Mouse (Mus musculus) cerebellum, adult 11-12 months (tissue): ENCODE data around the gene Gpr33.

ENCODE experiments used
- DNase-seq: peaks from one replicate; pipeline ENCODE4 v3.0.0; 2022

Gpr33 gene

DNA sequence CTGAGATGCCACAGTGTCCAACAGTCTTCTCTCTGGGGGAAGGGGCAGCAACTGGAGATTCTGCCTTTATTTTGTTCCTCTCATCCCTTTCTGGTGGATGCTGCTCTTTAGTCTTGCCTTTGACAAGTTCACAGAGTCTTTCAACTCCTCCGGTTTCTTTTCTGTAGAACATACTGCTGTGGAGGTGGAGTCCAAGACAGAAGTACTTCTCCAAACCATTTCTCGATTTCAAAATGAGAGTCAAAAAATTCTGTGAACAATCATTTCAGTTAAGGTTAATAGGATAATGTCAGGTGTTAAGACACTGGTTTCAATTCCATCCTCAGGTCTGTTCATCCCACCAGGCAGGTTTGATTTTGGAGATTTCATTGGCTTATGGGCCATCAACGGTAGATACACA is at the start of gene Gpr33:
Gene Gpr33 (minus strand): TSS at position 101 of the 400 bp plus-strand sequence.
- no peak for DNase-seq

DNA sequence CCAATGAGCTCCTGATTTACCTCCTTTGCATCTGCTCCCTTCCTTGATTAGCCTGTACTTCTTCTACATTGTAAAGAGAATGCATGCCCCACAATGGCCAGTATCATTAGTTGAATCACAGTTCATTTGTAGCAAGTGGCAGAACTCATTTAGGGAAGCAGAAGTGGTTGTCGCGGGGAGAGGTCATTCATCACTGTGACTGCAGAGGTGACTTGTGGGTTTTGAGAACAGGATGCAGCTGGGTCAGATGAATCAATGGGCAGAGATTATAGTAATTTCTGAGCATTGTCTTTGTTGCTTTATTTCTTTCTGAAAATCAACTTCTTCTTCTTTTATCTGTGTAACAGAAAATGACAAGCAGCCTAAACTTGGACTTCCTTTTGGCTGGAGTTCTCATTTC is 21.5 kb upstream of the Gpr33 start:
- DNase-seq, result no peak

DNA sequence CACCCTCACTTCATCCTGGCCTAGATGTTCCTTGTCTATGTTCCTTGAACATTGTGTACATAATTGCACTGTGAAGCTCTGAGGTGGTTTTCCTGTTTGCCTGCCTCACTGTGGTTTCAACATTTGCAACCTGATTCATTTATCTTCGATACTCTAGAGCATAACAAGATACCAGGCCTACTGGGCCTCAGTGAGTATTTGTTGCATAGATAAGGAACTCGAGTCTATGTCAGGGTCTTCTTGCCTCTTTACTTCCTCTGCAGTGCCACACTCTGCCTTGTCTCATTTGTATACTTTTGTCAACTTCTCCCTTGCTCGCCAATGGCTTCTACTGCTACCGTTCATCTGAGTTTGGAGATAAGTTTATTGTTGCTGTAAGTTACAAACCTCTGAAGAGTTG is 18.5 kb upstream of the Gpr33 start:
- DNase-seq, result no peak

DNA sequence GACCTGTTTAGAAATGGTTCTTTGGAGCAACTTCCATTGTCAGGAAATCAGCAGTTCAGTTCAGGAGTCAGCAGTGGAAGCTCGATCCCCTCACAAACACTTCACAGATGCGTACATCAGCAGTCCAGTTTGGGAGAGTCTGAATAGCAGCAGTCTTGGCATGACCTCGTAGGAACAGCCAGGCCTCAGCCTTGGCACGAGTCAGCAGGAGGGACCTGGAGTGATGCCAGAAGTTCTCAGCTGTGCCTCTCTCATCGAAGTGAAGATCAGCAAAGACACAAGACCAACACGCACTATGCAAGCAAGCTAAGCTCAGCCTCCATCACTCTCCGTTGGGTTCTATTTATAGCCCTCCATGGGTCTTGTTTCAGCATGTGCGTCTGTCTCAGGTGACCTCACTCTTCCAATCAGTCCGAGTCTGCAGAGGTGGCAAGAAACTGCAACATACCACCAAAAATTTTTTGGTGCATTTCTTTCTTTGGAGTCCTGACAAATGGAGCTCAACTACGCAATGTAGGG is 15.0 kb upstream of the Gpr33 start:
- no peak for DNase-seq

DNA sequence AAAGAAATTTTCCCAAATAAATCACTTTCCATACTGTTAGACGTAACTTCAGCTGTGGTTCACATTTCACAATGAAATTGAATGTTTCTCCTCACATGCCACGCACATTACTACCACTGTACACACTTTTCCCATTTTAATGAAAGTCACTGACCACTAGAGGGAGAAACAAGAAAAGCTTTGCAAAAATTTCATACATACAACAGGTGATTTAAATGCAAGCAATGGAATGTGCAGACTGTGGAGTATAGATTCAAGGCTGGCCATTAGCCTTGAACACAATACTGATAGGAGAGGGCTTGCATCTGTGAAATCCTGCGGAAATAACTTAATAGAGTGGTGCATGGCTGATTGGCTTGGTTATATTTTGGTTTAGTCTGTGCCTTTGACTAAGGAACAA is 10.5 kb upstream of the Gpr33 start:
- DNase-seq, result no peak

DNA sequence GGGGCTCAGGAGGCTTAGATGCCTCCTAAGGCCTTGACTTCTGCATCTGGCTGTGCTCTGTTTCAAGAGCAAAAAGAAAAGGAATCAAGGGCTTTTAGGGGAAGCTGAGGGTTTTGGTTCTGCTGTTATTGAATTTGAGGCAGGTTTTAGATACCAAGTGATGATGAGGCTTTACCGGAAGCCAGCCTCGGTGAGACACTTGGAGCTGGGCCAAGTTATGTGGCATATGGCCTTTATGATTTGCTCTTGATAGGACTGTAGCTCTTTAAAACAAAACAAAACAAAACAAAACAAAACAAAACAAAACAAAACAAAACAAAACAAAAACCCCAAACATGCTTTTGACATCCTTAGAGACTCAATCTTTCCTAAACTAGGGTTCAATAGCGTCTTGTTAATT is 7.1 kb upstream of the Gpr33 start:
- no peak for DNase-seq

DNA sequence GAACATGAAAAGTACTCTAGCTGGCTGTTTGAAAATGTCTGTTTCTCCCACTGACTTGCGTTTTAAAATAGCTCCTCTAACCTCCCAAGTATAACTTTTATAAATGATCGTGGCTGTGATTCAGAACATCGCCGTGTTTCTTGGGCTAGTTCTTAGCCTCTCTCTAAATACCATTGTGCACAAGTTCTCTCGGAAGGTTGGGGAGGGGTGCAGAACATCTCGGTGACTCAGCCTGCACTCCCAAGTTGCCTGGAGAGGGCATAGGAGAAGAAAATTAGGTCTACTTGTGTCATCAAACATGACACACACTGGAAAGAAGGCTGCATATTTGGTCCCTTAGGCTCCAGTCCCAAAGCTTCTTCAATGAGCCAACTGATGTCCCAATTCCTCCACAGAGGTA is 4.4 kb upstream of the Gpr33 start:
- DNase-seq, result no peak

DNA sequence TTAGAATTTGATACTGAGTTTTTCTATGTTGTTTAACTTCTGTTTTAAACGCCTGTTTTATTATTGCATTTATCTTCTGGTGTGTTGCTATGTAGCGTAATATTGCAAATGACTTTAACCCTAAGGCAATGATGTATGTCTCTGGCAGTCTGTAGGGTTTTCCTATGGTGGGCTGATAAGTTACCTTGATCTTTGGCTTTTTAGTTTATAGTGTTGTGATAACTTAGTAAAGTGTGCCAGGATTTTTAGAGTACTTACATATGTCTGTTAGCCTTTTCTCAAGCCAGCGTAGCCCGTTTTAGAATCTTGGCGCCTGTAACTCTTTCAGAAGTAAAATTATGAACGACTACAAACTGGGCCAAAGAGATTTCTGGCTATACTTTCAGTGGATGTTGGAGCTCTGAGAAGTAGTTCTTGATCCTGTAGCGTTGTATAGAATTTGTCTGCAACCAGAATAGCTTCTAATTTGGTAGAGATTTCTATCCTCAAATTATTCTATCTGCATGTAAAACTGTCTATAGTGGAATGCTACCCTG is 13.3 kb downstream of the Gpr33 start:
- DNase-seq, result no peak

DNA sequence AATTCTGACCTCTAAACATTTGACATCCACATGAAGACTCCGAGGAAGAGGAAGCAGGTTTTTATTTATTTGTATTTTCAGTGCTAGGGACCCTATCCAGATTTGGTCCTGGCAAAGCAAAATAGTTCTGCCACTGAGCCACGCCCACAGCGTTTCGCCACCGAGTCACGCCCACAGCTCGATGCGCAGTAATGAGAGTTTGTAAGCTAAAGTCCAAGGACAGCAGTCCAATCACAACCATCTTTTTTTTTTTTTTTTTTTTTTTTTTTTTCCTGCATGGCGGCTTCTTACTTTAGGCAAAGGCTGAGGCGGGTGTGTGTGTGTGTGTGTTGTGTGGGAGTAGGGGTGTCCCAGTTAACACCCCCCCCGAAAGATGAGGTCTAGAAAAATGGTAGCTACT is 13.8 kb downstream of the Gpr33 start:
- no peak for DNase-seq

DNA sequence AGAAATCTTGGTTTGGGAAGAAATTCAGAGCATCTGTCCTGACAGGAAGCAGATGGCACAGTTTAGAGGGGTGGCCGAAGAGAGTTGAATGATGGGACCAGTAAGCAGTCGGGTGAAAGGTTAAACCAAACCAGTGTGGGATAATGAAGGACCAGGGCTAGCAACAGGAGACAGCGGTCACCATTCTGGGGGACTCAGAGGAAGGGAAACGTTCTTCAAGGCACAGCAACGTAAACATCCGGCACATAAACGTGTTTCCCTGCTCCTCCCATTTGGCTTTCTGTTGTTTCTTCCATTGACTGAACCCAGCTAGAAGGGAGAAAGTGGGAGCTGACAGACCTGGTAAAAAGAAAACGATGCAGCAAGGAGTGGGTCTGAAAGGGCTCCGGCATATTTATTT is 14.6 kb downstream of the Gpr33 start:
- DNase-seq, result no peak

DNA sequence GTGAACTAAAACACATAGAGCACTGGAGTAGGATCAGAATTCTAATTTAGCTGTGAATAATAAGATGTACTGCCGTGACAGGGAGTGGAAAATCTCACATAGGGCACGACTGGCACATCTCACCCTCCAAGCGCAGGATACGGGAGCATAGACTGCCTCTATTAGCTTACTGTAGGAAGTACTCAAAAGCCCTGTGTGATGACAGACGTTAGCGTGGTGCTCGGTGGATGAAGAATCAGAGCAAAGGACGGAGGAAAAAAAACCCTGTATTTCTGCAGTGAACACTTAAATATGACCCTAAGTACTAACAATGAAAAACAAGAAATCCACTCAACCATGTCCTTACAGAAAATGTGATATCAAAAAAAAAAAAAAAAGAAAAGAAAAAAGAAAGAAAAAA is 15.7 kb downstream of the Gpr33 start:
- DNase-seq, result no peak

DNA sequence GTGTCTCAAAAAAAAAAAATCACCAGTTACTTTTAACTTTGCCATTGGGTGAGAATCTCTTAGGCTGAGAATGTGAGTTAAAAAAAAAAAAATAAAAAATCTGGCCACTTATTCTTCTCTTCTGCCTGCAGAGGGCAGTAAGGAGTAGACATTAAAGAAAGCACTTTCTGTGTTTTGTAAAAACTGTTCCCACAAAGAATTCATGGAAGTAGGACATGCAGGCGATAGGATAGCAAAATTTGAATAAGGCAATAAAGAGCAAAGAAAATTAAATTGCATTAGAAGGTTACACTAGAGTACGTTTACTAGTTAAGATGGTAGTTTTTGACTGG is 17.3 kb downstream of the Gpr33 start:
- no peak for DNase-seq

DNA sequence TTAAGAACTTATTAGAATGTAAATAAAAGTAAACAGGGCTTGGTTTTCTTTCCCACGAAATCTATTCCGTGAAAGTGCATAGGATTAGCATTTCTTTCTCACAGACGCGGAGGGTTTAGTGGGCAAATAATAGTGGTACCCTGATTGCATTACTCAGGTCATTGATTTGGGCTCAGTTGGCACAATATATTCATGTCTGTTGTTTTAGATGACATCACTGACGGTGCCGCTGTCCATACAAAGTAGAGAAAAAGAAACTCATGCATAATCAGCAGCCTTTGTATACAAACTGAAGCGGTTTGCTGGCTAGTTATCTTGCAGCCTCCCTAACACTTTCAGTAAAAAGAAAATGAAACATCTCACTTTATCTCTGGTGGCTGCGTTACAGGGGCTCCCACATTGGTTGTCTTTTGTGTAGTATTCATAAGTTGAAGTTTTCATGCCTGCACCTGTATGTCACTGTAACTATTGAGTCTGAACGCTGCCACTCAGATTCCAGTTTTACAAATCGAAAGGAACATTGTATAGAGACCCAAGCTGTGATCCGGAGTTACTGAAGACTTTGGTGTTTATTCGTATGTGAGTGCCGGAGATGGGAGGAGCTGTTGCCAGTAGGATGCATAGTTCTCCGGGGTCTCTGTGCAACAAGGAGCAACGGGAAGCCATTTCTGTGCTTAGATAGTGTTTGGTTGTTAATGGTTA is 17.8 kb downstream of the Gpr33 start:
- DNase-seq, result no peak

DNA sequence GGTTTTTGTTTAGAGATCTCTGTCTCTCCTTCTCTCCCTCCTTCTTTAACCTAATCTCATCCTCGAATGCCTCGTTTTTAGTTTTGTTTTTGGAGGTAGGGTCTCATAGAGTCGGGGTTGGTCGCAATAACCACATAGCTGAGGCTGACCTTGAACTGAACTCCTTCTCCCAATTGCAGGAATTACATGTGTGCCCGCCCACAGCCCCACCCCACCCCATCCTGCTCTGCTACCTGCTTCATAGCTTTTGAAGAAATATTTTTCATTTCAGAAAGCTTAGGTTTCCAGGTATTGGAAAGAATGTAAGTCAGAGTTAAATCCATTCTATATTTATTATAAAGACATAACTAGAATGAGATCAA is 21.2 kb downstream of the Gpr33 start:
- DNase-seq, result no peak

DNA sequence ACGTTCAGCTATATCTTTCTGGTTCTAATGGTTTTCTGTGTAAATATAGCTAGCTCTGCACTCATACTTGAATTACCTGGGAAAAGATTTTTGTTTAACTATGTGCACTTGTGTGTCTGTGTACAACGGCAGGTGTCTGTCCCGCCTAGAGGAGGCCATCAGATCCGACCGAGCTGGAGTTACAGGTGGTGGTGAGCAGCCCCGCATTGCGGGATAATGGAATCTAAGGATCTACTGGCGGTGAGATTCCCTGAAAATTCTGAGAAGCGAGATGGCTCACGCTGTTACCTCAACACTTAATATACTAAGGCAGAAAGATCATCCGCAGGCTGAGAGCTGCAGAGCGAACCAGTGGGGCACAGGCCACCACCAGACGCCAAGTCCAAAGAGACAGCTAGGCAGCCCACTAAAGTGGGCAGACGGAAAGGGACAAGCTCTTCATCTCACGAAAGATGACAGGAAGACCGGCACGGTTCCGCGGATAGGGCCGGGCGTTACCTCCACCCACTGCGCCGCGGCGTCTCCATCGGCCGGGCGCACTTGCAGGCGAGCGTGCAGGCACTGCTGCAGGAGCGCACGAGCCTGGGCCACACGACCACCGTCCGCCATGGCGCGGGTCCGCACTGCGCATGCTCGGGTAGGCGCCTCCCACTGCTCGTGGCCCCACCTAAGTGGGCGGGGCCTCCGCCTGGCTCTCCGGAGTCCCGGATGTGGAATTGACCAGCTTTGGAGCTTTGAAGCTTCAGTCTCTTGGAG is 21.8 kb downstream of the Gpr33 start, which contains the start of gene Dtd2:
Gene Dtd2 (minus strand): TSS at position 625 of the 756 bp plus-strand sequence.
- DNase-seq, result peak; percentile 91

DNA sequence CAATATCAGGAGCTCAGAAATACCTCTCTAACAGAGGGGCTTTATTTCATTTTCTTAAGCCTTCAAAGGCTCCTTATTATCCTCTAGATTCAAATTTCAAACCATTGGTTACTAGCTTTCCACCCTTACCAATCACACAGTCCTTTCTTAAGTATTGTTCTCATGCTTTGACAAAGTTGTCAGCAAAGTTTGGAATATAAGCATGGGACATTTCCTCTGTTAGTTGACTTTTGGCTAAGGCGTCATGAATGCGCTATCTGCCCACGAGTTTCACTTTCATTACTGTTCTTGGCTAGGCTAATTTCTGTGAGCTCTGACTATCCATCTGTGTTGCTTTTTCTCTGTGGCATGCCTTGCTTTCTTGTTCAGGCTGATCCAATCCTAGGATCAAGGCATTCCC is 25.1 kb downstream of the Gpr33 start:
- DNase-seq, result no peak

DNA sequence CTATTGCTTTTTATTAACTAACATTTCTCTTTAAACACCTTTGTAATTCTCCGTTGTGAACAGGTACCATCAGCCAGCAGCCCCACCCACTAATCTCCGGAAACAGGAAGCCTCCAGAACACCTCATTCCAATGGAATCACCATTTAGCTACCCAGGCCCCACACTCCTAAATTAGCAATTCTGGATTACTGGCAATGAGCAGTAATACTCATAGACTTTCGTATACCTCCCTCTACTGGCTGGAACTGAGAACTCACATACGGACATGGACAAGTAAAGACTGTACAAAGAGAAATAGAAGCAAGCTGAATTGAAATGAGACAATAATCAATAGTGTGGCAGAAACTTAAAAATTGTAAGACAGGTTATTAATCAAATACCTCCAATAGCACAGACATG is 26.3 kb downstream of the Gpr33 start:
- DNase-seq, result peak; percentile 34

DNA sequence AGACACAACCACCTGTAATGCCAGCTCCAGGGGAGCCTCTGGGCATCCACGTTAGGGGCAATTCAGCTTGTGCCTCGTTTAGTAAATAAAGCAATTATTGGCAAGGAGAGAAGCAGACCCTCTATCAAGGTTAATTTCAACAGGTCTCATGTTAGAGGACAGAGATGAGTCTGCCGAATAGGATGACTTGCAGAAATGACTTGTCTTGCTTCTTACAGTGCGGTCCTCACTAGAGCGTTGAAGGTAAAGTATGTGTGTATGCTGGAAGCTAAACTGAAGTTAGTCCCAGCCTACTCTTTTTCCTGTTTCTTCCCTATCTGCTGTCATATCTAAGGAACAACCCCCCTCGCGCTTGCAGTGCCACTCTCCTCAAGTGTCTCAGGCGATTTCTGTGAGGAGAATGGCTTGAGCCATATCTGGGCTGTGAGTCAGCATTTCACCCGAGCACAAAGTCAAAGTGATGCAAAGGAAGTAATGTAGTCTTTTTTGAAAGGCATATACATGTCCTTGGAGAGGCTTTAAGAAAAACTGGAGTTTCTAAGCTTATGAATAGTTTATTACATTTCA is 29.4 kb downstream of the Gpr33 start:
- no peak for DNase-seq

DNA sequence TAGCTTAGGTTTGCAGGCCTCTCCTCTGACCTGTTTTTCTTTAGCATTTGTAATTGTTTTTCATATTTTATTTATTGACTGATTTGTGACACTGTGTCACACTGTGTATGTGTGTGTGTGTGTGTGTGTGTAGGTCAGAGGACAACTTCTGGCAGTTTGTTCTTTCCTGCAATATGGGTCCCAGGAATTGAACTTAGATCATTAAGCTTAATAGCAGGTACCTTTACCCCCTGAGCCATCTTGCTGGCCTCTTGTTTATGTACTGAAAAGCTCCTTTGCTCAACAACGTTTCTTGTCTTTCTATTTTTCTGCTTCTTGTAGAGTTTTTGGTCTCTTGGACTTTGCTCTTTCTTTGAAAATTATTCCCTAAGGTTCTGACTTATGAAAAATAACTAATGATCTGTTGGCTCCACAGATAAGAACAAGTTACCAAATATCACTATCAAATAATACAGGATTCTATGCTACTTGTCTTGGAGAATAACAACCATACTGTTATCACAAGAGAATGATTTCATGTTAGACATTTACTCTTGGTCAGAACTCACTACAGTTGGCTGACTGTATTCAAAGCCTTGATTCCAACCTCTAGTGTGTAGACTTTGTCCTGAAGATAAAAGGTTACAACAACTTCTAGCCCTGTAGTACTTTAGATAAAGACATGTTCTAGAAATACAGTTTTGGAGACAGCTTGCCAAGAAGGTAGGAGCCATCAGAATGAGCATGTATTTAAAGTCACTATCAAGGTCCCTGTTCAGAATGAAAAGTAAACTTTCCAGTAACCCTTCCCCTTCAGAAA is 31.9 kb downstream of the Gpr33 start:
- no peak for DNase-seq

DNA sequence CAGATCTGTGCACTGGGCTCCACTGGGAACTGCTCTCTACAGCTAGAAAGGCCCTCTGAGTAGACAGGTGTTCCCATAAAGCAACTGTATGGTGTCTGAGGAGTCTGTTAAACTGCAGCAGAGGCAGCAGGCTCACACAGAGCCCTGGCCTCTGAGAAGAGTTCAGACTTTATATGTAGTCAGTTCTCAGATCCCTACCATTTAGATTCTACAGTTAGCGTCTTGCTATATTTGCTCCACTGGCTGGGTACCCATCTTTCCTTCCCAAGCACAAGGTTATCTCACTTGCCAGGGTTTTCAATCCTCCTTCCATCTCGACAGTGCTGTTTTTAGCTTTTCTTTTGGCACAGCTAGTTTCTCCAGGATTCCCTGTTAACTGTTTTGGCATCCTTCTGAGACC is 37.2 kb downstream of the Gpr33 start:
- no peak for DNase-seq

DNA sequence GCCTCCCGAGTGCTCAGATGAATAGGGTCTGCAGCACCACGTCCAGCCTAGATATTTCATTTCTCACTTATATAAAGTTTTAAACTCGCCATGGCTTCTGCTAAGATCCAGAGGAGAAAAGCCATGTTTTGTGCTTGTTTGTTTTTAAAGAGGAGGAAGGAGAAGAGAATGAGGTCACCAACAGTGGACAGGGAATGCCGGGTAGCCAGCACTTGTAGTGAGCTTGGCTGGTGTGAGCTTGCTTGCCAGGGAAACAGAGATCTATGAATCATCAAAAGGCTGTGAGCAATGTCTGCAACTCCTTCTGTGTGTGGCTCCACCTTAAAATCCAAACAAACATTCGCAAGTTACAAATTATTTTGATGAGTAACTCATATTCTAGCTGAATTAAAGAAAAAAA is 39.3 kb downstream of the Gpr33 start:
- DNase-seq, result no peak

DNA sequence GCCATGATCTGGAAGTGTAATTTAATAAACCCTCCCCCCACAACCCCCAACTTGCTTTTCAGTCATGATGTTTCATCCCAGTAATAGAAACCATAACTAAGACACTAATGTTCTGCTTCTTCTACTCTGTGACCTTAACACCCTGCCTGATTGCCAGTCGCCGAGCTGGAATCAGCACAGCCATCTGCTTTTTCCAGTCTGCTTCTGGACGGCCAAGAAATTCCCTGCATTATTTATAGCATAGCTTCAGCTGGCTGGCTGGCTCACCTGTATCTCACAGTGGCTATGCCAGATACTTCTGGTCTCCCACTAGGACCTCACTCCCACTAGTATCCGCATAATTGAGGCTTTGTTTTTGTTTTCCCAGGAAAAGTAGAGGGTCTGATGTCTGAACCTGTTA is 42.0 kb downstream of the Gpr33 start:
- DNase-seq, result no peak

DNA sequence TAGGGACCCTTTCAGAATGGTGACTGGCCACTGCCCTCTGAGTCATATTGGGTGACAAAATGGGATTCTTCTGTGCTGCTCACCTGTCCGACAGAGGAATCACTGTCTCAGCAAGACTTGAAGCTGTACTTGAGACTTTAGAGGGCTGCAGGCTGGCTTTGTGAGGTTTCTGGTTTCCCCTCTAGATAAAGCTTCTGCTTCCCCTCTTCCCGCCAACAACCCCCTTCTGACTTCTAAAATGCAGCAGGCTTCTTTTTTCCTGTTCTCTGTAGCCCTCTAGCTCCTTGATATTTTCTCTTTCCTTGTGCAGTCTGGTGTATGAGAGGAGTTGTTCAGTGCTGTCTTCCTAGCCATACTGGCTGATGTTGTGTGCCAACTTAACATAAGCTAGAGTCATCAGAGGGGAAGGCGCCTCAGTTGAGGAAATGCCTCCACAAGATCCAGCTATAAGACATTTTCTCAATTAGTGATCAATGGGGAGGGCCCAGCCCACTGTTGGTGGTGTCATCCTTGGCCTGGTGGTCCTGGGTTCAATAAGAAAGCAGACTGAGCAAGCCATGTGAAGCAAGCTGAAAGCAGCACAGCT is 42.6 kb downstream of the Gpr33 start:
- DNase-seq, result no peak
